Mouse (Mus musculus) erythroblast, adult 5-6 weeks (primary cell): ENCODE measurements around the gene Gsdma2. TPM values are rescaled to one million over a fixed set of nuclear protein-coding genes. Genes with fewer than 3 reads are reported as not detected.
A peak's percentile ranks its signal among the peaks of the same experiment; 100 is the strongest.
"Not testable (repeated sequence)": the region's sequence is repeated elsewhere in the genome, so short reads cannot be mapped to it uniquely, and the experiment has no call there.

Experiments used
- ATAC-seq: replicated peaks from 2 replicates; pipeline ENCODE4 v1.8.0; 2016; ENCODE audit warnings: moderate number of reproducible peaks, mild to moderate bottlenecking, moderate TSS enrichment, inconsistent platforms; ENCODE audit not compliant: poor library complexity, low FRiP score, severe bottlenecking
- total RNA-seq, 2 experiments: library from RNA; stranded (forward) in 1 of 2; stranded (reverse) in 1 of 2; fragments of 150-400 nt in 1 of 2; fragments of 200-764, 138-1000 nt in 1 of 2; gene quantifications; 2 replicates each; pipeline versions ENCODE4 v1.2.3 to v1.2.4; 2015 to 2017; ENCODE audit warnings: low replicate concordance in 2 of 2

Gene Gsdma2
- total RNA-seq (2015; ENCODE audit: low replicate concordance) (not detected in 2 replicates), total RNA-seq (2017; ENCODE audit: low replicate concordance) (not detected in 2 replicates)

DNA sequence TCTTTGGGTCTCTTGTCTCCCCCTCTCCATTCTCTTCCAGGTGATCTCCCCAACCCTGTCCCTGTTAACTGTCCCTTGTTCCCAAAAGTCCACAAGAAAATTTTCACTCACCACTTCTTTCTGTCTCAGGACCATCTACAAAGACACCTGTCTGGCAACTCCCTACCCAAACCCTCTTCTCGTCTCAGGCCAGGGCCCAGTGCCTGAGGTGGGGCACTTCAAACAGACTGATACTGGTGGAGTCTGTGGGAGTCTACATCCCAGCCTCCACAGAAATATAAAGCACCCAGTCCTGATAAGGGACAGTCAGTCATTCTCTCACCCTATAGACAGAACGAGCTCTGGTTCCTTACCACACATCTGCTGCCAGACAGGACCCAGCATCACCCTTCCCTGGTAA, at the start of gene Gsdma2:
TSS of gene Gsdma2 (plus strand) at position 301 of the 400 bp plus-strand sequence.
- no peak for ATAC-seq

- ATAC-seq: peak; percentile 84
Measured at GRCm38 (mm10) chr11:98597363-98597762, 49.2 kb upstream of the Gsdma2 start.

DNA sequence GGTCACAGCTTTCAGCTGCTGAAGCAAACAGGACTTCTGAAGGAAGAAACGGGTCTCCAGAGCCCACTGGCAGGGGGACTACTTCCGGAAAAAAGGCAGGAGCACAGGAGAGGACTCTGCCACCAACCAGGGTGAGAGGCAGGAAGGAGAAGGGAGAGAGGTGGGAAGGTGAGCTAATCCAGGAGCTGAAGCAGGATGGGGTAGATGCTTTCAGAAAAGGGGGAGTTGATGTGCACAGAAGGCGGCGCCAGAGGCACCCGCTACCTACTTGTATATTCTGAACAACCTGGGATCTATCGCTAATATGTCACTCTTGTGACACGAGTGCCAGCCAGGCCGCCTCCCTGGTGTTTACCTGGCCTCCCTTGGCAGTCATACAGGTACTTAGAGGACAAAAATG, 48.6 kb upstream of the Gsdma2 start, which contains the start of gene Lrrc3c:
TSS of gene Lrrc3c (plus strand) at position 301 of the 400 bp plus-strand sequence.
- 0 out of 2 replicates have a peak, but pooled peaks have one; percentile 3 for ATAC-seq

DNA sequence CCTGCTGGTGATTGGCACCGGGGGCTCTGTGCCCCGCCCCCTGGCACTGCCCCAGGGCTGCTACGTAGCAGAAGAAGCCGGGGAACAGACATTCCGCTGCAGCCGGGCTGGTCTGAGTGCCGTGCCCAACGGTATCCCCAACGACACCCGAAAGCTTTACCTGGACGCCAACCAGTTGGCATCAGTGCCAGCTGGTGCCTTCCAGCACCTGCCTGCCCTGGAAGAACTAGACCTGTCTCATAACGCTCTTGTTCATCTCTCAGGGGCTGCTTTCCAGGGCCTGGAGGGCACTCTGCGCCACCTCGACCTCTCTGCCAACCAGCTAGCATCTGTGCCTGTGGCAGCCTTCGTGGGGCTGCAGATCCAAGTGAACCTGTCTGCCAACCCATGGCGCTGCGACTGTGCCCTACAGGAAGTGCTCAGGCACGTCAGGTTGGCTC, 47.7 kb upstream of the Gsdma2 start:
- ATAC-seq: no peak

DNA sequence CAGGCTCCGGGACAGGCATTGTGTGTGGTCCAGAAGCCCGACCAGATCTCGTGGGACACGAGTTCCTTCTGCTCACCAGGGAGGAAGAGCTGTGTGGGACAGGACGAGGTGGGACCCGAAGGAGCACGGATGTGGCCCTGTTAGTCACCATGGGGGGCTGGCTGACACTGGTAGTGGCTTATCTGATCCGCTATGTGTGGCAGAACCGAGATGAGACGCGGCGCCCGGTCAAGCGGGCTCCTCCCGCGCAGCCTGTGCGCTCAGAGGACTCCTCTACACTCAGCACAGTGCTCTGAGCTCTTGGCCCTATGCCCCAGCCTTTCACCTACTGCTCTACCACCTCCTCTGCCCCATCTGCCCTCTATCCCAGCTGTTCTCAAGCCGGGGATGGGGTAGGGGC, 47.3 kb upstream of the Gsdma2 start:
- no peak for ATAC-seq

- 0 out of 2 replicates have a peak, but pooled peaks have one; percentile 35 for ATAC-seq
Measured at GRCm38 (mm10) chr11:98602090-98602690, 44.4 kb upstream of the Gsdma2 start.

DNA sequence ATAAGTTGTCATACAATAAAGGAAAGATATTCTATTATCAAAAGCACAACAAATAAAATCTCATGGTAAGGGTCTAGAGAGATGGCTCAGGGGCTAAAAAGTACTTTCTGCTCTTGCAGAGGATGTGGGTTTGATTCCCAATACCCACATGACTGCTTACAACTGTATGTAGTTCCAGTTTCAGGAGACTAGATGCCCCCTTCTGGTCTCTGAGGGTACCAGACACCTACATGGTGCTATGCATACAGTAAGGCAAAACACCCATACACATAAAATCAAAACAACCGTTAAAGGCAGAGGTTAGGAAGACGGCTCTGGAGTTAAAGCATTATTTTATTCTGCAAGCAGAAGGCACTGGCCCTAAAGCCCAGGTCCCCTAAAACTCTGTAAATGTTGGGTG, 42.6 kb upstream of the Gsdma2 start:
- ATAC-seq: no peak

- not testable (repeated sequence) for ATAC-seq
Measured at GRCm38 (mm10) chr11:98604911-98605310, 41.6 kb upstream of the Gsdma2 start.

DNA sequence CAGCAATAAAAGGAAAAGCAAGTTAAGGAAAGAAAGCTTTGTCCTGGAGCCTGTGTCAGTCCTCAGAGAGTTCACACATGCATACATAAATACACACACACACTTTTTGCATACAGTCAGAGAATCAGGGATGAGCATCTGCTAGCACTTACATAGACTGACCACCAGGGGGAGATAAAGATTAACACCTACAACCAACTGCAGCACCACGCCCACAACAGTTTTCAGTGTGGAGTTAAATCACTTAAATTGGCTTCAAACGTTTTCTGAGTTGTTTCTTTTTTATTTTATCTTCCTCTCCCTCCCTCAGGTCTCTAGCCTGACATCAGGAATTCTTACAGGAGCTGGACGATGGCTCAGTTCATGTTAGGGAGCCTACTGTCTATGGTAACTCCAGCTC, 39.8 kb upstream of the Gsdma2 start:
- peak; percentile 88 for ATAC-seq

DNA sequence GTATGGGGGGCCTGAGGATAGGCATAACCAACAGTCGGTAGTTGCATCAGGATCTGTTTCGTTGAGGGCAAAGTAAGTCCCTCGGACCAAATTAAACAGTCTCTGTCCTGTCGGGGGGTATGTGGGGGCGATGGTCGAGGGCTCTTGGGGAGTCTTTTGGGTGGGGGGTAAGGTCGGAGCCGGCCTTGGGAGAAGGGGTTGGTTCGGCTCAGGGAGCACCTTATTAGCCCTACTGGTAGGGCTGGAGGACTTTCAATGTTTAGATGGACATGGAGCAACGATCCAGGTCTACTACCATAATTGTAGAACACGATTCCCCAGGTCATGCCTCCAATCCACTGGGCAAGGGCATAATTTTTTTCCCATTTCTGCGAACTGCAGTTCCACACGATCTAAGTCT, 25.8 kb upstream of the Gsdma2 start:
- no peak for ATAC-seq

DNA sequence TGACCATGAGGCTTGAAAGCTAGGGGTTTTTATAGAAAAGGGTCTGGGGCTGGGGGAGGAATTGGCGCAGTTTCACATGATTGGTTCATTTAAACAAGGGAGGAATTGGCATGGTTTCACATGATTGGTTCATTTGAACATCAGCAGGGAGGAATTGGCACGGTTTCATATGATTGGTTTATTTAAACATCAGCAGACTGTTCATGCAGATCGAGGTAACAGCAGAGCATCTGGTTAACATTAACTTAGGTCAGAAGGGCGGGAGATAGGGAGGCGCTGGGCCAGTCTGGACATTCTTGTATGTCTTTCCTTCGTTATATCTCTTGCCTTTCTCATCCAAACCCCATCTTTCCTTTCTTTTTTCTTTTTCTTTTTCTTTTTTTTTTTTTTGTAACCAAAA, 22.6 kb upstream of the Gsdma2 start:
- not testable (repeated sequence) for ATAC-seq

GRCm38 (mm10) chr11:98624381-98624780, 22.2 kb upstream of the Gsdma2 start:
- ATAC-seq: not testable (repeated sequence)

- ATAC-seq: no peak
Measured at GRCm38 (mm10) chr11:98625611-98626410, 20.7 kb upstream of the Gsdma2 start, which contains the start of the genes Gm12355 and Gsdma3. Gene Gm12355, minus strand, starts transcription at chr11:98625661. Gene Gsdma3, plus strand, starts transcription at chr11:98626360.

- ATAC-seq: no peak
Measured at GRCm38 (mm10) chr11:98628706-98629105, 17.9 kb upstream of the Gsdma2 start.

GRCm38 (mm10) chr11:98630646-98631045, 15.9 kb upstream of the Gsdma2 start:
- no peak for ATAC-seq

DNA sequence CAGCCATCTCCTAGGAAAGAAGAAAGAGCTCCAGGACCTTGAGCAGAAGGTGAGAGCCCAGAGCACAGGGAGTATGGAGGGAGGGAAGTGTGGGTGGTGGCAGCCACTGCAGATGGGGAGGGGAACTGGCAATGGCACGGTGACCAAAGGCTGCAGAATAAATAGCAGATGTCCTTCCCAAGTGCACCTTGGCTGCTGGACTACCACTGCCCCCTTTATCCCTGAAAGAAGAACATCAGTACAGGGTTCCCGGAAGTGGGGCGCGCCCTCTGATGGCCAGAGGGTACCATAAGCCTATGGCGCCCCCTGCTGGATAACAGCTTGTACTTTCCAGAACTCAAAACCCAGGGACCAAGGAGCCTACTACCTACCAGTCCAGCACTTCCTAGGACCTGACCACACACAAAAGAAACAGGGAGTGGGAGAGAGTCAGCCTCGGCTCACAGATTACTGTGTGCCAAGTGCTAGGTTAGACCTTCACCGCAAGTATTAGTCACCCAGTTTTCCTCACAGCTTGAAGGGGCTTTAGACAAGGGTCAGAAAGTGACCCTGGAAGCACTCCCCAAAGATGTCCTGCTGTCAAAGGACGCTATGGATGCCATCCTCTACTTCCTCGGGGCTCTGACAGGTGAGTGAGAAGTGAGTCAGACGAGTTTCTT, 11.1 kb upstream of the Gsdma2 start:
- peak; percentile 94 for ATAC-seq

DNA sequence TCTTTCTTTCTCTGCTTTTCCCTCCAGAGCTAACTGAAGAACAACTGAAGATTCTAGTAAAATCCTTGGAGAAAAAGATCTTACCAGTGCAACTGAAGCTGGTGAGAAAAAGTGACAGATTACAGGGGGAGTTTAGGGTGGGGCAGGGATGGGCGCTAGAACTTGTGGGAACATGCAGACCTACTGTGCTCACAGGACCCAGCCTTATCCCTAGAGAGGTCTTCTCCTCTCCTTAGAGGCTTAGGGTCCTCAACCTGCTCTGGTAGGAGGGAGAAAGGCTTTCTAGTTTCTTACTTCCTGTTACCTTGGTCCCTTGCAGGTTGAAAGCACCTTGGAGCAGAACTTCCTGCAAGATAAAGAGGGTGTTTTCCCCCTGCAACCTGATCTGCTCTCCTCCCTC, 9.1 kb upstream of the Gsdma2 start:
- ATAC-seq: no peak

- no peak for ATAC-seq
Measured at GRCm38 (mm10) chr11:98640091-98640490, 6.5 kb upstream of the Gsdma2 start.

DNA sequence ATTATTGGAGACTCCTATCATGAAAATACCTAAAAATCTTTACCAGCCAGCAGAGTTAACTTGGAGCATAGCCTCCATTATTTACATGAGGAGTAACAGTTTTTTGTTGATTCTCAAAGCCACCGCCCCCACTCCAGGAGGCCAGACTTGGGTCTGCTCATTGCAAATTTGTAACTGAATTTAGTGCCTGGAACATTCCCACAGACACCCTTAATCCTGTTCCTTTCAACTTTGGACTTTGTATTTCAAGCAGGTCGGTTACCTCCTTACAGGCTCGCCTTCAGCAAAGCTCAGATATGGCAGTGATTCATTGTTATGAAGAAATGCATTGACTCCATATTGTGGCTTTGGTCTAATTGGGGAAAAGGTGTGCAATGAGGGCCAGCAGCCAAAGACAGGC, 1.8 kb upstream of the Gsdma2 start:
- ATAC-seq: no peak

DNA sequence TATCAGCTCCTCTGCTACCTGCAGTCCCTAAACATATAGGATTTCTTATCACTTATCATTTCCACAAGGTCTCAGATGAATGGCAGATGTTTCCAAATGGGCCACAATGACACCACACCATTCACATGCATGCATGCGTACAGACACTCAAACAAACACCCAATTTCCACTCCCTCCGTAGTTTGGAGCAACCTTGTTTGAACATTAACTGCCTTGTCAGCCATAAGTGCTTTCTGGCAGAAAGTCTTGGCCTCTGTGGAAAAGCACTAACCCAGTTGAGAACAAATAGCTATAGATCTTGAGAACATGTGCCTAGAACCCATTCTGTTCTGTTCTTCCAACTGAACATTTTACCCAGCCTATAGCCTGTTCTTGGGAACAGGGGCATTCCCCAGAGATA, 613 bp upstream of the Gsdma2 start:
- ATAC-seq: no peak
